11 mouse cellular contexts compared by ENCODE assay signal in the genomic region with DNA sequence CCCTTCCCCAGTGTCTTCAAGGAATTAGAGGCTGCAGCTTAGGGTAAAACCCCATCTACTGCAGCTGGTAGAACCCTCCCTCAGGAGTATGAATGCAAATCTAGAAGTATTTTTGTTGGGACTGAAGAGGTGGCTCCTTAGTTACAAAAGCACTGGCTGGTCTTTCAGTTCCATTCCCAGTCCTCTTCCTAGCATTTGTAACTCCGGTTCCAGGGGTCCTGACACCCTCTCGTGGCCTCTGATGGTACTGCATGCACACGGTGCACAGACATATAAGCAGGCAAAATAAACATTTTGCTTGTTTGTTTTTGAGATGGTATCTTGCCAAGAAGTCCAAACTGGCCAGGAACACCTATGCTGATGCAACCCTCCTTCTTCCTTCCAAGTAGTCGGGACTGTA. TPM values are rescaled to one million over a fixed set of nuclear protein-coding genes. Genes with fewer than 3 reads are reported as not detected.
A peak's percentile ranks its signal among the peaks of the same experiment; 100 is the strongest.
DNase-seq lines count a peak whose midpoint lies in the region; TF ChIP-seq lines count a peak whose summit lies in the region.
"Had no signal": no experiment of that assay in that cellular context is flagged by ENCODE, and none has a peak within 500 bp of the region (broad histone marks: within the 10 kb centered on the region; RNA-seq: fewer than 3 reads in every experiment).

No protein-coding gene starts in this region.

- no peak for DNase-seq in layer of hippocampus, adult 2 months (ENCODE audit: low spot score in 2 of 2)
- DNase-seq in layer of hippocampus, adult 9-11 months = no peak
- DNase-seq in 416B (ENCODE audit: low read depth) (peak; percentile 2), A20 (ENCODE audit: low read depth, low spot score) (peak; percentile 40)
- DNase-seq in embryo, embryonic 10 days (ENCODE audit: low spot score) = peak; percentile 29
- no peak for DNase-seq in left cerebral cortex, adult 18-20 months (ENCODE audit: low spot score in 2 of 2)
- DNase-seq in spleen, adult 12 weeks (ENCODE audit: low spot score) = no peak
- DNase-seq: right cerebral cortex, postnatal 14 days had no signal

- no peak overlapping the region for H3K4me3 ChIP-seq in layer of hippocampus, adult 2 months
- H3K4me3 ChIP-seq: forebrain, embryonic 12.5 days; kidney, embryonic 15.5 days; stomach, embryonic 15.5 days had no signal

- peak; percentile 66 for TF ChIP-seq CTCF in layer of hippocampus, adult 2 months (conservative IDR thresholded peaks at IDR 0.05)

- H3K27ac ChIP-seq in layer of hippocampus, adult 2 months = no peak overlapping the region
- H3K27ac ChIP-seq: forebrain, embryonic 12.5 days; kidney, embryonic 15.5 days; stomach, embryonic 15.5 days had no signal

RNA-seq across cellular contexts. Expression of gene Gas7, which starts 23.4 kb away (rescaled TPM):
- total RNA-seq in layer of hippocampus, adult 2 months (2021) = 100 to 1,000 TPM; 453 to 462 TPM
- total RNA-seq in left cerebral cortex, adult 18-20 months (2021) = 100 to 1,000 TPM; 523 to 544 TPM

Comparison
In these comparisons a context has a peak if more than half of its experiments do, and no peak if none do; other contexts are left out.
1. DNase-seq: peak in 416B (single experiment), A20 (single experiment) and embryo, embryonic 10 days (single experiment); none in layer of hippocampus, adult 2 months (0 of 2), layer of hippocampus, adult 9-11 months (single experiment), left cerebral cortex, adult 18-20 months (0 of 2) and spleen, adult 12 weeks (single experiment).